Mouse (Mus musculus) brown adipose tissue, adult 24 weeks (tissue): ENCODE measurements around the gene Cab39. TPM values are rescaled to one million over a fixed set of nuclear protein-coding genes. Genes with fewer than 3 reads are reported as not detected.

Experiments
- H3K27ac ChIP-seq: fragments of 200-500 bp; replicated peaks from 2 replicates; pipeline ENCODE4 v1.5.1; 2012; ENCODE audit warnings: low read depth, mild to moderate bottlenecking, low read length
- H3K4me1 ChIP-seq: fragments of 200-500 bp; 2 replicates; pipeline ENCODE4 v1.6.1; 2012; ENCODE audit warnings: low read length, mixed read lengths; ENCODE audit not compliant: control insufficient read depth, insufficient read depth, insufficient read length
- H3K4me3 ChIP-seq: fragments of 200-500 bp; 2 replicates; pipeline ENCODE4 v1.5.1; 2012; ENCODE audit warnings: low read depth, mild to moderate bottlenecking, low read length, moderate library complexity; ENCODE audit not compliant: insufficient read depth
- polyA plus RNA-seq: library from polyadenylated mRNA; stranded (reverse); fragments of >200 nt; gene quantifications from 2 replicates; pipeline ENCODE4 v1.2.4, GENCODE M21; 2012; ENCODE audit not compliant: missing spikeins, insufficient read depth, insufficient read length

Gene Cab39
- polyA plus RNA-seq, 1 experiment, result 78.3 TPM

DNA sequence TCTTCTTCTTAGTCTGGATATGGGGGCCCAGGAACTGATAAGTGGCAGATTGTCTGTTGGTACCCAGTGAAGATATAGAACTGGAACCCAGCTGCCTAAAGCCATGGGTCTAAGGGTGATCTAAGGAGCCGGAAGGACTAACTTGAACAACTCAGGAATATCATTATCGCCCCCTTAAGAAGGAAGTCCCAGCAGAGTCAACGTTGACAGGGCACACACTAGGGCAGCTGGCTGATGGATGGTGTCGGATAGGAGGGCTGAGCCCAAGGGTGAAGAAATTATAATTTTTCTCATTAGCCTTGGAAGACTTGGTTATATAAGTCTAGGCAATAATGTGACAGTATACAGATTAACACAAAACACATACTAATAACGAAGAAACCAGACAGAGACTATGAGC lies 102.9 kb downstream of the Cab39 start:
- H3K4me1 ChIP-seq, result peaks cover 29% of the 10 kb centered on the region
- no peak overlapping the region; the same call in 1 of the 2 replicates for H3K4me3 ChIP-seq
- no peak overlapping the region for H3K27ac ChIP-seq

DNA sequence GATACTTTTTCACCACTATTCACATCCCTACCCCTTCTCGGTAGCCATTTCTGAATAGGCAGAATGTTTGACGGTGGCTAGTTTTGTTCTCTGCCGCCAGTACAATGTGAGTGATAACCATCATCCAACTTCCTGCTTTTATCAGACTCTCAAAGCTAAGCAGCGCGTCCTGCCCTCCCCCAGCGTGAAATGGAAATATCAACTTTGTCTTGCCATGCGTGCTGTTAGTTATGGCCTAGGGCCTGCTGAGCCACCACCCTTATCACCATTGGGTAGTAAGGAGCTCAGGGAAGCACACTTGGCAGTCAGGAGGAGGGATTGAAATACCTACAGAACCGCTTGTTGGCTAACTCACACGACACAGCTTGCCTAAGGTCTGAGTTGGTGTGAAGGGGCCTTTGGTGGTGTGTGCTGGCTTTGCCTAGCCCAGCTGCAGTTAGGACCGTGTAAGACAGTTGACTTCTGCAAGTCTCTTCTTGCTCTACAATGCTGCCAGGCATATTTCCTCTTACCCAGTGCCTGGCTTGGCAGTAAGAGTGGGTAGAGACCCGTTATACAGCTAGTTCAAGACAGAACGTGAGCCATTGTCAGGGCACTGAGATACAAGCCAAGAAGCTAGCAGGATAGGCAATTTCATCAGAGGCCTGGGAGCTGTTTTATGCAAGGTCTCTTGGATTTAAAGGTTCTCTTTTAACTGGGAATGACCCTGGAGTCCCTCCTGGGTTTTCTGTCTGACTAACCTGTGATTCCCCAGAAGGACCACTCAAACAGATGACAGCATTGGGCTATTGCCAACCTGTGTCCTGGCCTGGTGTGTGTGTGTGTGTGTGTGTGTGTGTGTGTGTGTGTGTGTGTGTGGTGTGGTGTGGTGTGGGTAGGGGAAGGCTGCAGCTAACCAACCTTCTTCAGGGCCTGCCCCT lies 103.8 kb downstream of the Cab39 start:
- peaks cover 34% of the 10 kb centered on the region for H3K4me1 ChIP-seq

GRCm38 (mm10) chr1:85897901-85898760 lies 104.9 kb downstream of the Cab39 start:
- H3K4me3 ChIP-seq, result no peak overlapping the region
- peaks cover 34% of the 10 kb centered on the region for H3K4me1 ChIP-seq
- no peak overlapping the region for H3K27ac ChIP-seq

More for the DNA sequence above, 103.8 kb downstream of the Cab39 start:
- Histone ChIP-seq H3K27ac (no peak overlapping the region), H3K4me3 (no peak overlapping the region)

DNA sequence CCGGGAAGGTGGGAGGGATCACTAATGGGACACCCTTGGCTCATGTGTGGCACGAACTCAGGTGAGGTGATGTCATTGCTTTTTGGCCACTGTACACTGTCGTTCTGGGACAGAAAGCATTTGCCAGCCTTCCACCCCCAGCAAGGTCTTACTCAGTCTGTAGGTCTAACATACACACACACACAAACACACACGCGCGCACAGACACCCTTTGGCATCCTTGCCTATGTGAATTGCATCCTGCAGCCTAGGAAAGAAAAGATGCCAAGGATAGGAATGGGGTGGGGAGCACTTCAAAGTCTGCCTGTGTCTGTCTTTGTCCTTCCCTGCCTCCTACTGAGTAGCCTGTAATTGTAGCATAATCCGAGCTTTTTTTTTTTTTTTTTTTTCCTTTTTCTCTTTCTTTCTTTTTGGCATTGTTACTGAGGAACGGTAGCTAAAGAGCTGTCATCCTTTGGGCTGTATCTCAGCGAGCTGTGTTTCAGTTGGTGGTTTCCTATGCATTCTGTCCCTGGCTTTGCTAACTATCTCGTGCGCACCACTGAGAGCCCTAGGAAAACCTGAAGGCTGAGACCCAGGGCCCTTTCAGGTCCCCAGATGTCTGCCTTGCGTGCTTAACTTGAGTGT lies 105.6 kb downstream of the Cab39 start:
- H3K27ac ChIP-seq, result no peak overlapping the region
- H3K4me1 ChIP-seq, result peaks cover 34% of the 10 kb centered on the region
- H3K4me3 ChIP-seq, result no peak overlapping the region

DNA sequence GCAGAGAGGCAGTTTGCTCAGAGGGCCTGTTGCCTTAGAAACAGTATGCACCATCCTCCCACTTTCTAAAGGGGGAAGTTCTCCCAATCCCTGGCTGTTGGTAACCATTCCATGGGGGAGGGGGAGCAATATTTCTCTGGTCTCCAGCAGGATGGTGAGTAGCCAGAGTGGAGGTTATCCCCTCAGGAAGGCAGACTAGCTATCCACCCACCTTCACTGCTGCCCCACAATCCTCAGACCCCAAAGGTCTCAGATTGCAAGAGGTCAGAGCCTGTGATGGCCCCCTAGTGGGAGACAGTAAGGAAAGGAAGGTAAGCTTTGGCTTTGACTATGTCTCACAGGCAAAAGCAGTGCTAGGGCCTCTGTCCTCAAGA lies 106.1 kb downstream of the Cab39 start:
- H3K4me3 ChIP-seq, result no peak overlapping the region
- H3K27ac ChIP-seq, result no peak overlapping the region
- peaks cover 34% of the 10 kb centered on the region for H3K4me1 ChIP-seq

DNA sequence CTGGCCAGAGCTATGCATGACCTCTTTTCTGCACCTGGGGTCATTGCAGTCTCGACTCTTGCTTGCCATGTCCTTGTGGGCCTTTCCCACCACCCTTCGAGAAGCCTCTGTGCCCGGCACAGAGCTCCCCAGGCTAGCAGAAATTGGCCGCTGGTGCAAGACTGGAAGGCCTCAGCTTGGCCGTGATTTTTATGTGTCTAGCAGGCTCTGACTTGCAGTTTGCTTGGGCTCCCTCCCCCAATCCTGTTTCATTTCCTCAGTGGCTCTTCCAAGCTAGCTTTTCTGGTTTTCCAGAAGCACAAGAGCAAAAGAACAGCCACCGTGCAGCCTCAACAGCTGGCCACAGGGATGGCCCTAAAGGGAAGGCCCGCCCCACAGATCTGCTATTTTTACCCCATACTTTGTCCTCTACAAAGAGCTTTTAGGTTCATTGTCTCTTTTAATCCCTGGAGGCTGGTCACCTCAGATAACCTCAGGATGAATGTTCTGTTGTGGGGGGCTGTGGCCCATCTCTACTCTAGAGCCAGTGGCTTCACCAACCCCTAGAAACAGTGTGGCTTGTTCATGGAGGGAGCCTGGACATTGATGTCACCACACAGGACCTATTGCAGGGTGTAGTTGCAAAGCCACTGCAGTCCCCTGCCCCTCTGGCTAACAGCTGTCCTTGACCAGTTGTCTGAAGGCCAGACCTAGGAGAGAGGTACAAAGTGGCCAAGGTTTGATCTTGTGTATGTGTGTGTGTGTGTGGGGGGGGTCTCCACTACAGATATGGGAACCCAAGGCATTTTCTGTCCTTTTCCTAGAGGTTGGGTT lies 107.5 kb downstream of the Cab39 start:
- H3K27ac ChIP-seq, result no peak overlapping the region
- H3K4me3 ChIP-seq, result no peak overlapping the region
- peaks cover 33% of the 10 kb centered on the region for H3K4me1 ChIP-seq

Other genes with a start within 250 kb of the Cab39 start
- gene G530012D18Rik, start 217.8 kb upstream of the Cab39 start, polyA plus RNA-seq, result not detected in 2 replicates
- gene Sp110, start 194.6 kb upstream of the Cab39 start, polyA plus RNA-seq, result 2.4 and 2.7 TPM in 2 replicates
- 4.0 and 5.1 TPM in 2 replicates for gene Sp140, start 193.1 kb upstream of the Cab39 start, polyA plus RNA-seq
- 15.4 and 21.5 TPM in 2 replicates for gene Sp100, start 143.5 kb upstream of the Cab39 start, polyA plus RNA-seq
- gene A630001G21Rik, start 14.8 kb upstream of the Cab39 start, polyA plus RNA-seq, result 3.3 TPM in 1 of 2 replicates, not detected in the other
- 25.8 and 34.7 TPM in 2 replicates for gene Itm2c, start 100.8 kb downstream of the Cab39 start, polyA plus RNA-seq
- not detected in 2 replicates for gene 4933407L21Rik, start 135.0 kb downstream of the Cab39 start, polyA plus RNA-seq
- not detected in 2 replicates for gene Gpr55, start 167.6 kb downstream of the Cab39 start, polyA plus RNA-seq
- gene Spata3, start 223.4 kb downstream of the Cab39 start, polyA plus RNA-seq, result not detected in 2 replicates